Mouse (Mus musculus): Measurements from ENCODE around the gene Mylpf.
A peak's percentile ranks its signal among the peaks of the same experiment; 100 is the strongest.

Mylpf gene

GRCm38 (mm10) chr7:127259186-127259905, 50.7 kb downstream of the Mylpf start:
- no peak for DNase-seq (ENCODE audit: low spot score in 2 of 2)

GRCm38 (mm10) chr7:127260309-127261111, 51.8 kb downstream of the Mylpf start, which contains the start of gene Dctpp1:
TSS of gene Dctpp1 (minus strand) at chr7:127260709.
- peak; percentile 98 to 99 for DNase-seq (ENCODE audit: low spot score in 2 of 2)

- DNase-seq (ENCODE audit: low spot score in 2 of 2), result no peak
These were observed 53.7 kb downstream of the Mylpf start for GRCm38 (mm10) chr7:127262218-127262961.

- no peak for DNase-seq (ENCODE audit: low spot score in 2 of 2)
These were observed 54.8 kb downstream of the Mylpf start for GRCm38 (mm10) chr7:127263526-127263925.

Measured in left cerebral cortex, adult 9 months (tissue).